Mouse (Mus musculus) adrenal gland, adult 2 months (tissue): ENCODE data around the gene Ovol1. TPM values are rescaled to one million over a fixed set of nuclear protein-coding genes. Genes with fewer than 3 reads are reported as not detected.

Experiments used
- DNase-seq: peaks from one replicate; pipeline ENCODE4 v3.0.0; 2021
- long read RNA-seq: library from polyadenylated mRNA; stranded (forward); transcript quantifications from one replicate; pipeline ENCODE4 v2.0.0, GENCODE M21; 2021
- polyA plus RNA-seq: library from polyadenylated mRNA; depleted of rRNA; stranded (reverse); fragments of >200 nt; gene quantifications from 2 replicates; pipeline ENCODE4 v1.2.3, GENCODE M21; 2012; rRNA removed
- total RNA-seq, 2 experiments: library from RNA; stranded (reverse); gene quantifications; 2 replicates each; pipeline ENCODE4 v1.2.3; 2021

The Ovol1 gene
- total RNA-seq = not detected
- not detected in 2 replicates for polyA plus RNA-seq
- long read RNA-seq = 0 reads

- no peak for DNase-seq
Measured at GRCm38 (mm10) chr19:5560457-5561041, at the start of gene Ovol1. Gene Ovol1, minus strand, starts transcription at chr19:5560646.

- DNase-seq = peak; percentile 95
Measured at GRCm38 (mm10) chr19:5609547-5610404, 49.3 kb upstream of the Ovol1 start, which contains the start of gene Kat5. Gene Kat5, minus strand, starts transcription at chr19:5610237.

DNA sequence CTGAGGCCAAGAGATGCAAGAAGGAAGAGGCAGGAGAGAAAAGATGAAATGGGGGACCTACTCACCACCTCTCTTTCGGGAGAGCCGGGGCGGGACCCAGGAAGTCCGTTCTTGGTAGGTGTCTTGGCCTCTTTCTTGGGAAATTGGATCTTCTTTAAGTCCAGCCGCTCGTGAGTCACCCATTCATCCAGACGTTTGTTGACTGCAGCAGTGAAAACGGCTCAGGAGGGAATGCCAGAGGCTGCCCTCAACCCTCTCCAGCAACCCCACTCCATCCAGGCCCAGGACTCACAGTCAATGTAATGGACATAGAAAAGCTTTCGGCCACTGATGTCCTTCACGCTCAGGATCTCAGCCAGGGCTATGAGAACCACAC is 48.7 kb upstream of the Ovol1 start:
- DNase-seq = no peak

DNA sequence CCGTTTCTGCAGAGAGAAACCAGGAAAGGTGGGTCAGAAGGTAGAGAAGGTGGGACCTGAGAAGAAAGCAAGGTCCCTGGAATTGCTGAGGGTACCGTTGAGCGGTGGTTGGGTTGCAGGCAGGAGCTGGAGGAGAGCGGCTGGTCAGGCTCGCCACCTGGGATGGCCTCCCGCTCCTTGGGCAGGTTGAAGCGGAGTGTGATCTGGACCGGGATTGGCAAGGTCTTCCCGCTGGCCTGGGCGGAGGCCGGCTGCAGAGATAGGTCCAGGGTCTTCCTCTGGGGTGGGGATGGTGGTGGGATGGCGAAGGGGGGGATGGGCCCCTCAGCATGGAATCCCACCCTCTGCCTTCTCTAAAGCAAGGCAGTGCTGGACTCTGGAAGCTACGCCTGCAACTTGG is 48.3 kb upstream of the Ovol1 start:
- DNase-seq = no peak

- no peak for DNase-seq
Measured at GRCm38 (mm10) chr19:5607705-5608410, 47.4 kb upstream of the Ovol1 start.

GRCm38 (mm10) chr19:5606196-5606595 is 45.8 kb upstream of the Ovol1 start:
- DNase-seq = no peak

DNA sequence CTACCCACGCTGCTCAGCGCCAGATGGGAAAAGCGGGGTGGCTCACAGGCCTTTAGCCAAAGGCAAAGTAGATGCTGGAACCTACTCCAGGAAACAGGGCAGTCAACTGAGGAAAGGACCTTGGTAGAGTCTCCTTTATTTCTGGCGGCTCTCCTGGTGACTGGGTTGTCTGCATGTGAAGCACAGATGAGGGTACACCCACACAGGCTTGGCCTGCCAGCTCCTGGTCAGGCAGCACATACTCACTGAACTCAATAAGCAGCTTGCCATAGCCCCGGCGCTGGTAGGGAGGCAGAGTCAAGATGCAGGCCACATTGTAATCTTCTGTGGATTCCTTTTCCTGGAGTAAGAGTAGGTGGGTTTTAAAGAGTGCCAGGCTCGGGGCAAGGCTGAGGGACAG is 44.7 kb upstream of the Ovol1 start:
- no peak for DNase-seq

DNA sequence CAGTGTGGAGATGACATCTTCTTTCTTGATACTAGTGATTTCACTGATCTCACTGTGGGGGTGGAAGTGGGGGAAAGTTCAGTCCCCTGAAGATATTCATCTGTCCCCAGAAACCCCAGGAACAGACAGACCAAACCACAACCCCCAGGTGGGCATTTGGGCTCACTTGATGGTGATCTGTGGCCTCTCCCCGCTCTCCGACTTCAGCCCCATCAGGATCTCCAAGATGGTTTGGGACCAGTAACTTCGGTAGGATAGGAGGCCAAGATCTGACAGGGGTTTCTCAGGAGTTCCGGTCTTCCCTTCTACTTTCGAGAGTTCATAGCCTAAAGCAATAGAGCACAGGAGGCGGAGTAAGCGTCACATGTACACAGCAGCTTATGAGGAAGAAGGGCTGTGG is 43.2 kb upstream of the Ovol1 start:
- no peak for DNase-seq

GRCm38 (mm10) chr19:5601752-5602541 is 41.5 kb upstream of the Ovol1 start, which contains the start of gene Rnaseh2c:
Gene Rnaseh2c, plus strand, starts transcription at chr19:5601873.
- DNase-seq = peak; percentile 85

DNA sequence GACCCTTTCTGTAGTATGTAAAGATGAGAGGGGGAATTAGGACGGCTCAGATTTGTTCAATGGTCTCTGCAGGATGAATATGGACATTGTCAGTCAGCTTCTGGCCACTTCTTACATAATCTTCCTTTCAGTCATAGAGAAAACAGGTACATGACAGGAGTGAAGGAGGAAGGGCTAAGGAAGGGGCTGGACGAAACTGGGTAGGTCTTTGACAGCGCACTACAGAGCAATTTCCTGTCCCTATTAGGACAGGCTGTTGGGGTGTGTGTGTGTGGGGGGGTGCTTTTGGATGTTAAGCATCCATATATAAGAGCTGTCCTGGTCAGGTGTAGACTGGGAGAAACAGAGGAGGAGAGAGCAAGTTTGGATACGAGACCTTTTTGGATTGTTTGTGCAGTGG is 38.8 kb upstream of the Ovol1 start:
- DNase-seq = no peak

DNA sequence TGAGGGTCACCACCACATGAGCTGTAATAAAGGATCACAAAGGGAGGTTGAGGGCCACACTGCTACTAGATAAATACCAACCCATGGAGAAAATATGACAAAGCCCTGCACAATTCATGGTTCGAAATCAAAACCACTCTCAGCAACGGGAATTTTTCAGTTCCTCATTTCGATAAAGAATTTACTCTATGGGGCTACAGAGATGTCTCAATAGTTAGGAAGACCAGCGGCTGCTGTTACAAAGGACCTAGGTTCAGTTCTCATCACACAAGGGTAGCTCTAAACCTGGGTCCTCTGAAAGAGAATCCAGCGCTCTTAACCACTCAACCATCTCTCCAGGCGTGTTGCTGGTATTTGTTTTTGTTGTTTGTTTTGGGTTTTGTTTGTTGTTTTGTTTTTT is 31.4 kb upstream of the Ovol1 start:
- DNase-seq = no peak

DNA sequence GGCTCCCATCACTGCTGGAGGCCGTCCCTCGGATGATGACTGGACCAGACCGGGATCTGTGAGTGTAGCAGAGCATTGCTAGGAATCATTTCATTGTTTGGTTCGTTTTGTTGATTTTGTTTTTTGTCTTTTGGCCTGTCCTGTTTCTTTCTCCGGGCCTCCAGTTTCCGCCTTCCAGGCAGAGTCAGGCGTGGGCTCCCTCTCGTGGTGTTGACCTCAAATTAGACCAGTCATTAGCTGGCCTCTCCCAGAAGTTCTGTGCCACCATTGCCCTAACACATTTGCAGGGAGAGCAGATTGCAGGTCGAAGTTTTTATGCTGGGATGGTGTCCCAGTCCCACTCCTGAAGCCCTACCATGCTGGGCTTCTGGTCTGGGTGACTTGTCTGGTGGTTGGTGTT is 28.7 kb upstream of the Ovol1 start:
- no peak for DNase-seq

- DNase-seq = peak; percentile 57
Measured at GRCm38 (mm10) chr19:5581995-5582394, 21.5 kb upstream of the Ovol1 start.

- no peak for DNase-seq
Measured at GRCm38 (mm10) chr19:5580776-5581175, 20.3 kb upstream of the Ovol1 start.

DNA sequence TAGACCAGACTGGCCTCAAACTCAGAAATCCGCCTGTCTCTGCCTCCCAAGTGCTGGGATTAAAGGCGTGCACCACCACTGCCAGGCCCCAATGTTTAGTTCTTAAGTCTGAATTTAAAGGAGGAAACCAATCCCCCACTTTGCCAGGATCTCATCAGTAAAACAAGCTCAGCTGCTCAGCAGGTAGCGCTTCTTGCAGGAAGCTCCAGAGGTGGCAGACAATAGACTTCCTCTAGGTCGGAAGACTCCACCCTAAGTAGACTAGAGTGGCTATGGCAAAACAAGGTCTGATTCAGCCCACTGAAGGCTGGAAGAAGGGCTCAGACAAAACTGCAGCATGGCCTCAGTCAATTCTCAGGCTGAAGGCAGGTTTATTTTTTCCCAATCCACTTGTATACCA is 19.5 kb upstream of the Ovol1 start:
- DNase-seq = no peak

DNA sequence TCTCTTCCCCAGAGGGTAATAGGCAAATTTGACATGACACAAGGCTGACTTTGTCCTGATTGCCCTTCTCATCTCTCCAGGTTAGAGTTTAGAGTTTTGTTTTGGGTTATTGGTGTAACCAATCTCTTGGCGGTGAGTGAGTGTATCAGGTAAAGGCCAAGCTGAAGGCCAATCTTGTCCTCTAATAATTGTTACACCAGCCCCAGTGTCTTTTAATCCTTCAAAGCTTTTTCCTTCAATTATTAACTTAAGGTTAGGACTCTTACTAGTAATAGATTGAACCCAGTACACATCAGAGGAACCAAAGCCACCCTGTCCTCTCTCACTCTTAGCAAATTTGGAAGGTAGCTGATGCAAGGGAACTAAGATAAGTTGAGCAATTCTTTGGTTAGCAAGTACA is 14.9 kb upstream of the Ovol1 start:
- DNase-seq = no peak

DNA sequence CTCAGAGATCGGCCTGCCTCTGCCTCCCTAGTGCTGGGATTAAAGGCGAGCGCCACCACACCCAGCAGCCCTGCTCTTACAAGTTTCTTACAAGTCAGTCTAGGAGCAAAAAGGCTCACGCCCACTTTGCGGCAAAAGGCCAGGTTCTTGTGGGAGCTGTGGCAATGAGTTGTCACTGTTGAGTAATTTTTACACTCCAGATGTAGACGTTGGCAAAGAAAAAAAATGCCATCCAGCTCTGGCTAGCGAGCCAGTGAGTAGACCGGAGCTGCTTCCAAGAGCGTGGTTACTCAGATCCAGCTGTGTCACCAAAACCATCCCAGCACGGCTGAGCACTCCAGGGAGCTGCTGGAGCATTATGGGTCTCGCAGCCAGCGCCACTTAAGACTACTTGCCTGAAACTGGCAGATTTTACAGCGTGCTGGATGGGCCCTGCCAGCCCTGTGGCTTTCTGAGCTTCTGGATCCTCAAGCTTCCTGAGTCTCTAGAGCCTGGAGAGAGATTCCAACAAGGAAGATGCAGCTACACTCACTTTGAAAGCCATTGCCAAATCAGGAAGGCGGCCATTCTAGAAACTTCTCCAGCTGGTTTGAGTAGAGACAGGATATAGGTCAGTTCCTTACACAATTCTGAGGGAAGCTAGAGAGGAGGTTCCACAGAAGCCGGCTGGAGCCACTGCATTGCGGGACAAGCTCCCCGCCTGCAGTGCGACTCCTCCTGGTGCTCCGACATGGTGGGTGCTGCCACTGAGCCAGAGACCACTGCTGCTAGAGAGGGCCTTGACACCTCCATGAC is 12.1 kb upstream of the Ovol1 start:
- peak; percentile 85 for DNase-seq

DNA sequence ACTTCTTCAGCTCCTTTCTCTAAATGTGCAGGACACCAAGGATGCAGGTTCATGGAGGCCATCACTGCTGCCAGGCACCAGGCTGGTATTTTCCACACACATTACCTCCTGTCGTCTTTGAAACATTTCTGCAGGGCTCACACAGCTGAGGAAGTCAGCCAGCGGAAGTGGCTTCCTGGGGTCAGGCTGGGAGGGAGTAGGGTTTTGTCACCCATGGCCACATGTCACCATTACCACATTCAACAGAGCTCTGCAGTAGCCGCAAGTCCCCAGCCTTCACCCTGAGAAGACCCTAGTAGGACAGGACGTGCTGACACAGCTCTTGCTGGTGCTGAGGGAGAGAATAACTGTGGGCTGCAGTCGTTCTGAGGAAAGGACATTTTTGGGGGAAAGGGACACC is 11.4 kb upstream of the Ovol1 start:
- peak; percentile 61 for DNase-seq

DNA sequence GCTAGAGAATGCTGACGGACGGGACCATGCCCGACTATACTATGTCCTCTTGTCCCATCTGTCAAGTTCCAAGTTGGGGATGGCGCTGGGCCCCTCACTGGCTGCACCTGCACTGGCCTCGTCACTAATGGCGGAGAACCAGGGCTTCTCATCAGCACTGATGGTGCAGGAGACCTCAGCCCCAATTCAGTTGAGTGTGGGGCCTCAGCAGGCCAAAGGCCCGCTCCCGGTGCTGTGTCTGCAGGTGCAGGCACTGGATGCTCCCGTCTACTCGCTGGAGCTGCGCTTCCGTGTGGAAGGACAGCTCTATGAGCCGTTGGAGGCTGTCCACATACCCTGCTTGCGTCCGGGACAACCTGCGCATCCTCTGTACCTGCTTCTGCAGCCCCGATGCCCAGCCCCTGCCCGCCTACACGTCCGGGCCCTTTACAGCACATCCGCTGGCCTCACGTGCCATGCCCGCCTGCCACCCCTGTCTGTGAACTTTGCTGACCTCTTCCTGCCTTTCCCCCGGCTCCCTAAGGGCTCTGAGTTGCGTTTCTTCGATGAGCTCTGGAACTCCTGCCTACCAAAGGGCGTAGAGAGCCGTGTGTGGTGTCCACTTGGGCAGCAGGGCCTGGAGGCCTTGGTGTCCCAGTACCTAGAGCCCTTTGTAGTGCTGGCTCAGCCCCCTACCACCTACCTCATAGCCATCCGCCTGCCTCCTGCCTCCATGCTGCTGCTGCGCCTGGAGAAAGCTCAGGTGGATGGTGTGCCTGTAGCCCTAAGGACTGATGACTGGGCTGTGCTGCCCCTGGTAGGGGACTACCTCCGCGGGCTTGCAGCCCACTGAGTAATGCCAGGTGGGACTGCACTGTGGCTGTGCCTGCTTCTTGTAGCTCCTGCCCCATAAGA is 10.2 kb upstream of the Ovol1 start:
- no peak for DNase-seq

DNA sequence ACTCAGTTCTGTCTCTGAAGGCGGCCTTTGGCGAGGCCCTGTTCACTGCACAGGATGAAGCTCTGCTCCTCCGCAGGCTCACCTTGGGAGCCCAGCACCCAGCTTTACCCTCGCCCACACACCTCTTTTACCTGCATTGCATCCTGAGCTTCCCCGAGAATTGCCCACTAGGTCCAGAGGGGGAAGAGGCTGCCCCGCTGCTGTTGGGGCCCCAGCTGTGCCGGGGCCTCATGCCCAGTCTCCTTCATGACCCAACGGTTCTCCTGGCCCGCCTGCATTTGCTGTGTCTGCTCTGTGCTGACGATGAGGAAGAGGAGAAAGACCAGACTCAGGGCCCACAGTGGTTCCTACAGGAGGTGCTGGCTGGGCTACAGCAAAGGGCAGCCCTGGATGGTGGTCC is 9.1 kb upstream of the Ovol1 start:
- DNase-seq = no peak
